ENCODE assay signal across 9 mouse cellular contexts in genomic region chr2:43851195-43851594, GRCm38 (mm10).
DNase-seq lines count a peak whose midpoint lies in the region; ATAC-seq lines count a peak whose summit lies in the region.
"Had no signal": no experiment of that assay in that cellular context is flagged by ENCODE, and none has a peak within 500 bp of the region (broad histone marks: within the 10 kb centered on the region; RNA-seq: fewer than 3 reads in every experiment).

No protein-coding gene starts in this region.

- H3K4me3 ChIP-seq in kidney, embryonic 14.5 days (ENCODE audit: low read length) = no peak overlapping the region
- H3K4me3 ChIP-seq: embryonic facial prominence, embryonic 13.5 days had no signal

- H3K27ac ChIP-seq in kidney, embryonic 14.5 days (ENCODE audit: low read depth, low read length) = no peak overlapping the region
- H3K27ac ChIP-seq: embryonic facial prominence, embryonic 13.5 days had no signal

- peak; percentile 15 for DNase-seq in kidney, adult 9 months
- DNase-seq in 416B (ENCODE audit: low read depth) = peak; percentile 78
- DNase-seq in embryo, embryonic 11 days = peak; percentile 5
- peak; percentile 16 for DNase-seq in mesoderm, embryonic 11.5 days (ENCODE audit: low read depth, low spot score)
- no peak for DNase-seq in gastrocnemius, postnatal 25 days
- no peak for DNase-seq in ovary, postnatal 10 days (ENCODE audit: low spot score)

- H3K9me3 ChIP-seq in kidney, embryonic 14.5 days (ENCODE audit: control insufficient read depth, low read length) = no peaks in the 10 kb centered on the region
- H3K9me3 ChIP-seq: embryonic facial prominence, embryonic 13.5 days had no signal

- no peak overlapping the region for H3K4me2 ChIP-seq in kidney, embryonic 14.5 days (replicated peaks; ENCODE audit: low read depth, low read length)
- H3K4me2 ChIP-seq: embryonic facial prominence, embryonic 13.5 days had no signal

- no peak; the same call in 1 of the 2 replicates for ATAC-seq in kidney, embryonic 14.5 days (ENCODE audit: low FRiP score, low TSS enrichment)
- ATAC-seq in CD4-positive, CD25-positive, alpha-beta regulatory T cell, adult 4 months = peak; percentile 49

- H3K27me3 ChIP-seq in kidney, embryonic 14.5 days (ENCODE audit: control insufficient read depth, insufficient read depth, low read length) = no peaks in the 10 kb centered on the region
- H3K27me3 ChIP-seq: embryonic facial prominence, embryonic 13.5 days had no signal

- no peaks in the 10 kb centered on the region for H3K4me1 ChIP-seq in kidney, embryonic 14.5 days (ENCODE audit: control insufficient read depth, insufficient read depth, low read length)
- H3K4me1 ChIP-seq: embryonic facial prominence, embryonic 13.5 days had no signal

- no peaks in the 10 kb centered on the region for H3K36me3 ChIP-seq in kidney, embryonic 14.5 days (ENCODE audit: control insufficient read depth, insufficient read depth, low read length)
- H3K36me3 ChIP-seq: embryonic facial prominence, embryonic 13.5 days had no signal

- no peak overlapping the region for H3K9ac ChIP-seq in kidney, embryonic 14.5 days (ENCODE audit: low read depth, low read length)
- H3K9ac ChIP-seq: embryonic facial prominence, embryonic 13.5 days had no signal

- WGBS in kidney, embryonic 14.5 days = 62% methylated on average over 3 of the region's 3 CpGs

Comparison
In these comparisons a context has a peak if more than half of its experiments do, and no peak if none do; other contexts are left out.
1. DNase-seq: peak in kidney, adult 9 months (single experiment), 416B (single experiment), embryo, embryonic 11 days (single experiment) and mesoderm, embryonic 11.5 days (single experiment); none in gastrocnemius, postnatal 25 days (single experiment) and ovary, postnatal 10 days (single experiment).